Mouse (Mus musculus): ENCODE data around the gene Gm9803. TPM values are rescaled to one million over a fixed set of nuclear protein-coding genes. Genes with fewer than 3 reads are reported as not detected.

The Gm9803 gene
- total and polyA plus RNA-seq, 2 experiments from 2014 or later: 20.8 to 49.6 TPM

- Histone ChIP-seq H3K27me3 (ENCODE audit: insufficient read depth, low read length) (no peaks in the 10 kb centered on the region), H3K4me1 (ENCODE audit: insufficient read depth, low read length) (no peaks in the 10 kb centered on the region), H3K27ac (ENCODE audit: low read depth, low read length) (no peak overlapping the region), H3K4me2 (ENCODE audit: low read depth, low read length, poor library complexity, severe bottlenecking) (no peak overlapping the region), H3K9ac (replicated peaks; ENCODE audit: low read length, poor library complexity, severe bottlenecking) (no peak overlapping the region), H3K36me3 (ENCODE audit: insufficient read depth, low read length) (peaks cover 5% of the 10 kb centered on the region), H3K4me3 (ENCODE audit: low read depth, low read length) (no peak overlapping the region), H3K9me3 (ENCODE audit: low read length) (no peaks in the 10 kb centered on the region)
- 95% methylated on average over 5 of the region's 5 CpGs for WGBS
- ATAC-seq (ENCODE audit: low FRiP score) (no peak), DNase-seq (ENCODE audit: low spot score) (no peak)
- no peak for TF ChIP-seq CTCF (IDR thresholded peaks at IDR 0.05)
These were observed 33.0 kb upstream of the Gm9803 start for GRCm38 (mm10) chr10:43490846-43491245.

- H3K4me1 ChIP-seq (ENCODE audit: insufficient read depth, low read length): no peaks in the 10 kb centered on the region
- no peak overlapping the region for H3K27ac ChIP-seq (ENCODE audit: low read depth, low read length)
- TF ChIP-seq CTCF (IDR thresholded peaks at IDR 0.05): no peak
- DNase-seq (ENCODE audit: low spot score): peak; percentile 64
- H3K4me3 ChIP-seq (ENCODE audit: low read depth, low read length): no peak overlapping the region
- WGBS: 89% methylated on average over 4 of the region's 4 CpGs
- H3K4me2 ChIP-seq (ENCODE audit: low read depth, low read length, poor library complexity, severe bottlenecking): no peak overlapping the region
- no peak for ATAC-seq (ENCODE audit: low FRiP score)
- H3K27me3 ChIP-seq (ENCODE audit: insufficient read depth, low read length): no peaks in the 10 kb centered on the region
- no peaks in the 10 kb centered on the region for H3K9me3 ChIP-seq (ENCODE audit: low read length)
- H3K9ac ChIP-seq (replicated peaks; ENCODE audit: low read length, poor library complexity, severe bottlenecking): no peak overlapping the region
- H3K36me3 ChIP-seq (ENCODE audit: insufficient read depth, low read length): peaks cover 5% of the 10 kb centered on the region
These were observed 21.3 kb upstream of the Gm9803 start for GRCm38 (mm10) chr10:43502599-43502998.

GRCm38 (mm10) chr10:43504291-43504690, 19.6 kb upstream of the Gm9803 start:
- no peak for TF ChIP-seq CTCF (IDR thresholded peaks at IDR 0.05)
- ATAC-seq (ENCODE audit: low FRiP score) (no peak), DNase-seq (ENCODE audit: low spot score) (no peak)
- Histone ChIP-seq H3K4me2 (ENCODE audit: low read depth, low read length, poor library complexity, severe bottlenecking) (no peak overlapping the region), H3K36me3 (ENCODE audit: insufficient read depth, low read length) (peaks cover 2% of the 10 kb centered on the region), H3K4me3 (ENCODE audit: low read depth, low read length) (no peak overlapping the region), H3K9me3 (ENCODE audit: low read length) (no peaks in the 10 kb centered on the region), H3K27me3 (ENCODE audit: insufficient read depth, low read length) (no peaks in the 10 kb centered on the region), H3K9ac (replicated peaks; ENCODE audit: low read length, poor library complexity, severe bottlenecking) (no peak overlapping the region), H3K4me1 (ENCODE audit: insufficient read depth, low read length) (no peaks in the 10 kb centered on the region), H3K27ac (ENCODE audit: low read depth, low read length) (no peak overlapping the region)
- 77% methylated on average over 1 of the region's 1 CpGs for WGBS

- DNase-seq (ENCODE audit: low spot score): no peak
- Histone ChIP-seq H3K9ac (replicated peaks; ENCODE audit: low read length, poor library complexity, severe bottlenecking) (no peak overlapping the region), H3K36me3 (ENCODE audit: insufficient read depth, low read length) (peaks cover 27% of the 10 kb centered on the region), H3K27ac (ENCODE audit: low read depth, low read length) (no peak overlapping the region), H3K4me2 (ENCODE audit: low read depth, low read length, poor library complexity, severe bottlenecking) (no peak overlapping the region), H3K9me3 (ENCODE audit: low read length) (no peaks in the 10 kb centered on the region), H3K27me3 (ENCODE audit: insufficient read depth, low read length) (no peaks in the 10 kb centered on the region), H3K4me1 (ENCODE audit: insufficient read depth, low read length) (no peaks in the 10 kb centered on the region), H3K4me3 (ENCODE audit: low read depth, low read length) (no peak overlapping the region)
- ATAC-seq (ENCODE audit: low FRiP score): no peak
- WGBS: 76% methylated on average over 4 of the region's 4 CpGs
- no peak for TF ChIP-seq CTCF (IDR thresholded peaks at IDR 0.05)
These were observed 16.8 kb upstream of the Gm9803 start for GRCm38 (mm10) chr10:43507051-43507450.

GRCm38 (mm10) chr10:43509228-43509627, 14.7 kb upstream of the Gm9803 start:
- no peak for TF ChIP-seq CTCF (IDR thresholded peaks at IDR 0.05)
- Histone ChIP-seq H3K36me3 (ENCODE audit: insufficient read depth, low read length) (peaks cover 30% of the 10 kb centered on the region), H3K4me2 (ENCODE audit: low read depth, low read length, poor library complexity, severe bottlenecking) (no peak overlapping the region), H3K9ac (replicated peaks; ENCODE audit: low read length, poor library complexity, severe bottlenecking) (no peak overlapping the region), H3K27ac (ENCODE audit: low read depth, low read length) (no peak overlapping the region), H3K27me3 (ENCODE audit: insufficient read depth, low read length) (no peaks in the 10 kb centered on the region), H3K4me3 (ENCODE audit: low read depth, low read length) (no peak overlapping the region), H3K9me3 (ENCODE audit: low read length) (no peaks in the 10 kb centered on the region), H3K4me1 (ENCODE audit: insufficient read depth, low read length) (no peaks in the 10 kb centered on the region)
- 96% methylated on average over 7 of the region's 7 CpGs for WGBS
- DNase-seq (ENCODE audit: low spot score): no peak
- ATAC-seq (ENCODE audit: low FRiP score): no peak

GRCm38 (mm10) chr10:43512976-43513375, 10.9 kb upstream of the Gm9803 start:
- Histone ChIP-seq H3K9ac (replicated peaks; ENCODE audit: low read length, poor library complexity, severe bottlenecking) (no peak overlapping the region), H3K4me3 (ENCODE audit: low read depth, low read length) (no peak overlapping the region), H3K27me3 (ENCODE audit: insufficient read depth, low read length) (no peaks in the 10 kb centered on the region), H3K4me2 (ENCODE audit: low read depth, low read length, poor library complexity, severe bottlenecking) (no peak overlapping the region), H3K9me3 (ENCODE audit: low read length) (no peaks in the 10 kb centered on the region), H3K27ac (ENCODE audit: low read depth, low read length) (no peak overlapping the region), H3K4me1 (ENCODE audit: insufficient read depth, low read length) (no peaks in the 10 kb centered on the region), H3K36me3 (ENCODE audit: insufficient read depth, low read length) (peaks cover 30% of the 10 kb centered on the region)
- no peak for DNase-seq (ENCODE audit: low spot score)
- ATAC-seq (ENCODE audit: low FRiP score): no peak
- no peak for TF ChIP-seq CTCF (IDR thresholded peaks at IDR 0.05)
- WGBS: 97% methylated on average over 10 of the region's 10 CpGs

Measured in midbrain, postnatal 0 days (tissue).